Mouse (Mus musculus): ENCODE measurements at regions not wholly inside any gene's neighbourhood (a gene's known extent, or its start where the extent isn't known, plus 50 kb on each side); places are given as distances from the start of the nearest gene placed in this dataset.

- DNase-seq, result peak; percentile 18 to 33
Measured at GRCm38 (mm10) chr14:112218476-112218875, 543.6 kb downstream of the Slitrk5 start.

- DNase-seq, result no peak
Measured at GRCm38 (mm10) chr14:112230461-112230860, 555.6 kb downstream of the Slitrk5 start.

GRCm38 (mm10) chr14:112239529-112239928 is 564.6 kb downstream of the Slitrk5 start:
- DNase-seq, result no peak

- DNase-seq, result no peak
Measured at GRCm38 (mm10) chr14:112248165-112248564, 573.3 kb downstream of the Slitrk5 start.

GRCm38 (mm10) chr14:112298002-112298777 is 623.3 kb downstream of the Slitrk5 start:
- DNase-seq, result no peak

GRCm38 (mm10) chr14:112325602-112326001 is 650.7 kb downstream of the Slitrk5 start:
- no peak for DNase-seq
